Mouse (Mus musculus) liver, adult 2 months (tissue): Measurements from ENCODE around the gene Mindy4.

Experiments
- CTCF ChIP-seq: fragments of 200-500 bp; IDR thresholded peaks from 2 replicates; pipeline ENCODE4 v1.5.1; 2011; ENCODE audit warnings: low read depth, low read length, control low read depth
- POLR2A ChIP-seq: fragments of 200-500 bp; IDR thresholded peaks from 2 replicates; pipeline ENCODE4 v1.6.1; 2011; ENCODE audit warnings: low read length, control low read depth; ENCODE audit not compliant: insufficient read depth; ENCODE audit errors: extremely low read depth

DNA sequence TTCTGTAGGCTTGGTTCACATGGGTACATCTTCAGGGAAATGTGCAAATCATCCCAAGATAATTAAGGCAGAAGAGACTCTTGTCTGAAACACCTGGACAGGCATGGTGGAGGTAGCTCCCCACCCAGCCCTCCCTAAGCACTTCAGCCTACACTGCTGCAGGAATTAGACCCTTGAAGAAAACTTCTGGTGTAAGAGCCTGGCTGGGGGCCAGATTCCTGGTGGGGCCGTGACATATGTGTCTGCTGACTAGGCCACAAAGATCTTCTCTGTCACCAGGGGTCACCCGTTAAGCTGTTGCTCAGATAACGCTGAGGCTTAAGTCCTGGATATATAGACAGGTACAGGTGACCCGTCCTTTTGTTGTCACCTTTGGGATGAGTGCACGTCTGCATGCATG lies 70.3 kb downstream of the Mindy4 start:
- TF ChIP-seq POLR2A (no peak), CTCF (no peak)
